Mouse (Mus musculus) liver, postnatal 0 days (tissue): ENCODE data around the gene R3hcc1l.

Source experiments
- CTCF ChIP-seq: sonication (generic); IDR thresholded peaks from 2 replicates; pipeline ENCODE4 v1.5.1; 2016; ENCODE audit warnings: antibody characterized with exemption, low read depth
- EP300 ChIP-seq: IDR thresholded peaks from 2 replicates; pipeline ENCODE4 v1.6.1; 2016; ENCODE audit warnings: antibody characterized with exemption, low read depth, mild to moderate bottlenecking

DNA sequence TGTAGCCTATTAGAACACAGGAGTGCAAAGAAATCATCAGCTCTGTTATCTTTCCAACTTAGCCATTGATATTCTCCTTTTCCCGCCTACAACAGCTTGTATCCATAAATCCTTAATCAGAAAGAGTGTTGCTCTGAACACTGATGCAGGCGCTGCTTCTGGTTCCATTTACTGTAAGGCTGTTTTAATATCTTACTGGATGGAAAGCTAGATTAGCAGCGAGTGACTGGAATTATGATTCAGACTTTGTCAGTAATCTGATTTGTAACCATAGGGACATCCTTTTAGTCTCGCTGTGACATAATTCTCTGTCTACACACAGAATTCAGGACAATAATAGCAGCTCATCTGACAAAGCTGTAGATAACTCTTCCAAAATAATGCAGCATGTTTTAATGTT lies 52.7 kb downstream of the R3hcc1l start:
- TF ChIP-seq CTCF (no peak), EP300 (no peak)
